Mouse (Mus musculus) stomach, postnatal 0 days (tissue): ENCODE data around the gene Akt3.

Source experiments
- CTCF ChIP-seq: IDR thresholded peaks from 2 replicates; pipeline ENCODE4 v1.5.1; 2016; ENCODE audit warnings: antibody characterized with exemption, low read depth, mild to moderate bottlenecking, moderate library complexity
- EP300 ChIP-seq: optimal IDR thresholded peaks from 2 replicates; pipeline ENCODE3; 2016; ENCODE audit warnings: antibody characterized with exemption

GRCm38 (mm10) chr1:177011688-177012087 lies 246.3 kb downstream of the Akt3 start:
- TF ChIP-seq CTCF: no peak
- TF ChIP-seq EP300: no peak
